Mouse (Mus musculus) liver, embryonic 16.5 days (tissue): ENCODE measurements around the gene Slc26a10. TPM values are rescaled to one million over a fixed set of nuclear protein-coding genes. Genes with fewer than 3 reads are reported as not detected.
A peak's percentile ranks its signal among the peaks of the same experiment; 100 is the strongest.
"Not testable (repeated sequence)": the region's sequence is repeated elsewhere in the genome, so short reads cannot be mapped to it uniquely, and the experiment has no call there.

Experiments used
- ATAC-seq: fragments of 200-750 bp; cut with Nextera tagmentation; 2 replicates; pipeline ENCODE4 v1.8.0; 2017; ENCODE audit warnings: low read depth, mild to moderate bottlenecking, moderate number of reproducible peaks, moderate library complexity
- H3K27ac ChIP-seq: fragments of 300-500 bp; sonication (generic); 2 replicates; pipeline ENCODE4 v1.5.1; 2014; ENCODE audit warnings: mild to moderate bottlenecking, low read length
- H3K27me3 ChIP-seq: fragments of 300-500 bp; sonication (generic); 2 replicates; pipeline ENCODE4 v1.6.1; 2014; ENCODE audit warnings: low read depth, low read length, mixed read lengths; ENCODE audit not compliant: control insufficient read depth, insufficient read depth
- H3K36me3 ChIP-seq: fragments of 300-500 bp; sonication (generic); 2 replicates; pipeline ENCODE4 v1.6.1; 2014; ENCODE audit warnings: mild to moderate bottlenecking; ENCODE audit not compliant: control insufficient read depth, insufficient read depth
- H3K4me1 ChIP-seq: fragments of 300-500 bp; sonication (generic); 2 replicates; pipeline ENCODE4 v1.6.1; 2014; ENCODE audit warnings: low read depth, low read length, mixed read lengths; ENCODE audit not compliant: control insufficient read depth
- H3K4me2 ChIP-seq: fragments of 300-500 bp; sonication (generic); 2 replicates; pipeline ENCODE4 v1.6.1; 2014; ENCODE audit warnings: low read depth, low read length, mixed read lengths
- H3K4me3 ChIP-seq: fragments of 300-500 bp; sonication (generic); 2 replicates; pipeline ENCODE4 v1.5.1; 2014; ENCODE audit warnings: low read depth, mild to moderate bottlenecking, low read length
- H3K9ac ChIP-seq: fragments of 300-500 bp; sonication (generic); 2 replicates; pipeline ENCODE4 v1.6.1; 2014; ENCODE audit warnings: low read depth, low read length
- H3K9me3 ChIP-seq: fragments of 300-500 bp; sonication (generic); replicated peaks from 2 replicates; pipeline ENCODE4 v1.6.1; 2016; ENCODE audit warnings: low read length; ENCODE audit not compliant: control insufficient read depth
- WGBS: fragments of 180-500 bp; shearing (Covaris S2); extraction: QIAGEN DNeasy Blood & Tissue Kit; methylation state at CpG from one replicate; pipeline ENCODE4 v1.1.7; 2014; ENCODE audit not compliant: insufficient replicate concordance; 5-methylcytosine and 5-hydroxymethylcytosine counted together
- polyA plus RNA-seq: library from polyadenylated mRNA; unstranded; fragments of >200 nt; fragmentation: Nextera tagmentation; extraction: Ambion mirVana; gene quantifications from 2 replicates; pipeline ENCODE4 v1.2.1, GENCODE M21; 2015

Slc26a10 gene
- polyA plus RNA-seq, 1 experiment from 2014 or later, result 2.7 TPM

- Histone ChIP-seq H3K9me3 (no peaks in the 10 kb centered on the region), H3K4me2 (no peak overlapping the region), H3K27ac (no peak overlapping the region), H3K9ac (no peak overlapping the region), H3K4me1 (peaks cover 18% of the 10 kb centered on the region), H3K4me3 (no peak overlapping the region), H3K36me3 (no peaks in the 10 kb centered on the region), H3K27me3 (no peaks in the 10 kb centered on the region)
- ATAC-seq, result no peak
- 51% methylated on average over 8 of the region's 8 CpGs for WGBS
Observed at GRCm38 (mm10) chr10:127141500-127141899, 38.9 kb downstream of the Slc26a10 start.

GRCm38 (mm10) chr10:127140971-127141370, 39.5 kb downstream of the Slc26a10 start:
- no peak overlapping the region for H3K9ac ChIP-seq
- no peak overlapping the region for H3K4me3 ChIP-seq
- H3K36me3 ChIP-seq, result no peaks in the 10 kb centered on the region
- H3K9me3 ChIP-seq, result no peaks in the 10 kb centered on the region
- peaks cover 23% of the 10 kb centered on the region for H3K4me1 ChIP-seq
- no peak overlapping the region for H3K4me2 ChIP-seq
- H3K27ac ChIP-seq, result no peak overlapping the region
- WGBS, result 69% methylated on average over 11 of the region's 11 CpGs
- H3K27me3 ChIP-seq, result no peaks in the 10 kb centered on the region
- ATAC-seq, result no peak

GRCm38 (mm10) chr10:127138328-127139141, 41.9 kb downstream of the Slc26a10 start:
- no peaks in the 10 kb centered on the region for H3K9me3 ChIP-seq
- ATAC-seq, result peak; percentile 49
- peak overlapping the region; percentile 77 for H3K27ac ChIP-seq
- WGBS, result 49% methylated on average over 18 of the region's 18 CpGs
- no peaks in the 10 kb centered on the region for H3K27me3 ChIP-seq
- H3K4me1 ChIP-seq, result peaks cover 34% of the 10 kb centered on the region
- 0 out of 2 replicates have a peak overlapping the region, but pooled peaks have one; percentile 17 for H3K9ac ChIP-seq
- no peak overlapping the region for H3K4me2 ChIP-seq
- no peaks in the 10 kb centered on the region for H3K36me3 ChIP-seq
- no peak overlapping the region for H3K4me3 ChIP-seq

GRCm38 (mm10) chr10:127137896-127138295, 42.5 kb downstream of the Slc26a10 start:
- 48% methylated on average over 3 of the region's 3 CpGs for WGBS

GRCm38 (mm10) chr10:127136510-127136909, 43.9 kb downstream of the Slc26a10 start:
- Histone ChIP-seq H3K4me3 (no peak overlapping the region), H3K4me1 (peaks cover 34% of the 10 kb centered on the region), H3K36me3 (no peaks in the 10 kb centered on the region), H3K9me3 (no peaks in the 10 kb centered on the region), H3K27ac (peak overlapping the region; percentile 58), H3K9ac (no peak overlapping the region), H3K4me2 (peak overlapping the region; percentile 2; the same call in 1 of the 2 replicates), H3K27me3 (no peaks in the 10 kb centered on the region)
- ATAC-seq, result no peak
- 39% methylated on average over 4 of the region's 4 CpGs for WGBS

More at GRCm38 (mm10) chr10:127137896-127138295, 42.5 kb downstream of the Slc26a10 start:
- H3K36me3 ChIP-seq, result no peaks in the 10 kb centered on the region
- no peak for ATAC-seq
- H3K27me3 ChIP-seq, result no peaks in the 10 kb centered on the region
- H3K4me3 ChIP-seq, result no peak overlapping the region
- H3K9ac ChIP-seq, result no peak overlapping the region
- H3K4me1 ChIP-seq, result peaks cover 34% of the 10 kb centered on the region
- H3K9me3 ChIP-seq, result no peaks in the 10 kb centered on the region
- H3K27ac ChIP-seq, result peak overlapping the region; percentile 77
- no peak overlapping the region for H3K4me2 ChIP-seq

- Histone ChIP-seq H3K27ac (peak overlapping the region; percentile 58), H3K9me3 (no peaks in the 10 kb centered on the region), H3K4me1 (peaks cover 34% of the 10 kb centered on the region), H3K27me3 (no peaks in the 10 kb centered on the region), H3K4me3 (no peak overlapping the region), H3K9ac (no peak overlapping the region; the same call in 1 of the 2 replicates), H3K4me2 (0 out of 2 replicates have a peak overlapping the region, but pooled peaks have one; percentile 12), H3K36me3 (no peaks in the 10 kb centered on the region)
- peak; percentile 78 for ATAC-seq
- WGBS, result 15% methylated on average over 7 of the region's 8 CpGs
Observed at GRCm38 (mm10) chr10:127135118-127135836, 45.2 kb downstream of the Slc26a10 start.

GRCm38 (mm10) chr10:127134394-127135035, 45.9 kb downstream of the Slc26a10 start:
- H3K9me3 ChIP-seq, result not testable (repeated sequence)

GRCm38 (mm10) chr10:127132469-127132868, 48.0 kb downstream of the Slc26a10 start:
- H3K9ac ChIP-seq, result no peak overlapping the region
- H3K36me3 ChIP-seq, result no peaks in the 10 kb centered on the region
- 60% methylated on average over 5 of the region's 5 CpGs for WGBS
- no peak for ATAC-seq
- H3K27me3 ChIP-seq, result no peaks in the 10 kb centered on the region
- no peaks in the 10 kb centered on the region for H3K9me3 ChIP-seq
- H3K4me1 ChIP-seq, result peaks cover 30% of the 10 kb centered on the region
- H3K27ac ChIP-seq, result no peak overlapping the region
- no peak overlapping the region for H3K4me2 ChIP-seq
- no peak overlapping the region for H3K4me3 ChIP-seq

More at GRCm38 (mm10) chr10:127134394-127135035, 45.9 kb downstream of the Slc26a10 start:
- not testable (repeated sequence) for H3K27me3 ChIP-seq, H3K27ac ChIP-seq, H3K4me2 ChIP-seq, H3K4me3 ChIP-seq, H3K9ac ChIP-seq, ATAC-seq, H3K36me3 ChIP-seq
- WGBS, result 70% methylated on average over 3 of the region's 3 CpGs
- peaks cover 34% of the 10 kb centered on the region for H3K4me1 ChIP-seq
